Mouse (Mus musculus) liver, embryonic 14.5 days (tissue): ENCODE results near the gene Btg1.

ENCODE experiments used
- CTCF ChIP-seq: IDR thresholded peaks from 2 replicates; pipeline ENCODE4 v1.5.1; 2016; ENCODE audit warnings: antibody characterized with exemption, low read depth, control low read depth
- EP300 ChIP-seq: IDR thresholded peaks from 2 replicates; pipeline ENCODE4 v1.6.1; 2016; ENCODE audit warnings: antibody characterized with exemption, low read depth

GRCm38 (mm10) chr10:96609356-96610345, 7.2 kb upstream of the Btg1 start:
- TF ChIP-seq CTCF, result no peak
- TF ChIP-seq EP300, result no peak
